ENCODE assay signal across 17 mouse cellular contexts in the genomic region with DNA sequence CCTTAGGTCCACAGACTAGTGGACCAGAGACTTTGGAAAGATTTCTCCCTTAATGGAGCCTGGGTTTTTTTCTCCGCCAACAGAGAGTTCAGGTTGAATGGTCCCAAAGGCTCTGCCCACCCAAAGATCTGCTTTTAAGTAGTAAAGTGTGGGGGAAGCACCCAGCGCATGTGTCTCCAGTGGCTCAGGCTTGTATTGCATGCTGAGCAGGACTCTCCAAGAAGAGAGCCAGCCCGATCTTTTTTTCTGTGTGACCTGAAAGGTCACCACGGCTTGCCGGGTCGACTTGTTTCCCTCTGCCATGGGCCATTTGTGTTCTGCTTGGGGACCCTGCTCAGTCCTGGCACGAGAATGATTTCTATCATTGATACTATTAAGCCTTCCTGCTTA. TPM values are rescaled to one million over a fixed set of nuclear protein-coding genes. Genes with fewer than 3 reads are reported as not detected.
DNase-seq lines count a peak whose midpoint lies in the region; ATAC-seq and TF ChIP-seq lines count a peak whose summit lies in the region.
"Had no signal": no experiment of that assay in that cellular context is flagged by ENCODE, and none has a peak within 500 bp of the region (broad histone marks: within the 10 kb centered on the region; RNA-seq: fewer than 3 reads in every experiment).

No protein-coding gene starts in this region.

- DNase-seq in kidney, postnatal 0 days (ENCODE audit: low spot score), result peak; percentile 72
- DNase-seq in kidney, adult 9 months, result no peak
- peak; percentile 47 for DNase-seq in embryo, embryonic 11 days
- no peak for DNase-seq in right cerebral cortex, postnatal 36 days (ENCODE audit: low spot score in 2 of 2)
- DNase-seq: adrenal gland, adult 8-10 months; cerebellum, adult 8-10 months; kidney, adult 18-20 months; lung, embryonic 14.5 days; right cerebral cortex, postnatal 4 days; thymus, adult 18-20 months had no signal

- no peak overlapping the region for H3K9ac ChIP-seq in kidney, postnatal 0 days (ENCODE audit: low read depth, low read length)
- no peak overlapping the region for H3K9ac ChIP-seq in neural tube, embryonic 12.5 days
- H3K9ac ChIP-seq: hindbrain, embryonic 15.5 days; lung, embryonic 14.5 days had no signal

- H3K27ac ChIP-seq in kidney, postnatal 0 days, result peak overlapping the region; percentile 19; the same call in 1 of the 2 replicates
- H3K27ac ChIP-seq in neural tube, embryonic 12.5 days, result peak overlapping the region; percentile 3; the same call in 1 of the 2 replicates
- H3K27ac ChIP-seq: macrophage had no signal

- no peaks in the 10 kb centered on the region for H3K36me3 ChIP-seq in kidney, postnatal 0 days (ENCODE audit: insufficient read depth, low read length)
- peaks cover 25% of the 10 kb centered on the region for H3K36me3 ChIP-seq in E14TG2a.4 (ENCODE audit: insufficient read depth, low read length)
- H3K36me3 ChIP-seq in neural tube, embryonic 12.5 days, result no peaks in the 10 kb centered on the region
- H3K36me3 ChIP-seq: hindbrain, embryonic 15.5 days had no signal

- H3K9me3 ChIP-seq in kidney, postnatal 0 days (replicated peaks; ENCODE audit: low read length), result no peaks in the 10 kb centered on the region
- H3K9me3 ChIP-seq in E14TG2a.4 (ENCODE audit: low read length), result no peaks in the 10 kb centered on the region
- no peaks in the 10 kb centered on the region for H3K9me3 ChIP-seq in neural tube, embryonic 12.5 days
- H3K9me3 ChIP-seq: hindbrain, embryonic 15.5 days had no signal

- WGBS in kidney, postnatal 0 days, result 12% methylated on average over 7 of the region's 7 CpGs
- WGBS in neural tube, embryonic 12.5 days, result 21% methylated on average over 7 of the region's 7 CpGs

- peak; percentile 37 for TF ChIP-seq CTCF in kidney, postnatal 0 days (IDR thresholded peaks at IDR 0.05; ENCODE audit: low read depth)
- peak; percentile 8 for TF ChIP-seq CTCF in E14TG2a.4 (conservative IDR thresholded peaks at IDR 0.05; ENCODE audit: low read length)

- H3K4me3 ChIP-seq in kidney, postnatal 0 days (replicated peaks; ENCODE audit: low read depth, low read length), result no peak overlapping the region
- no peak overlapping the region for H3K4me3 ChIP-seq in E14TG2a.4 (replicated peaks; ENCODE audit: low read length)
- no peak overlapping the region for H3K4me3 ChIP-seq in neural tube, embryonic 12.5 days
- H3K4me3 ChIP-seq: hindbrain, embryonic 15.5 days had no signal

- no peaks in the 10 kb centered on the region for H3K27me3 ChIP-seq in kidney, postnatal 0 days (ENCODE audit: insufficient read depth, low read length)
- H3K27me3 ChIP-seq in E14TG2a.4 (ENCODE audit: insufficient read depth, low read length), result no peaks in the 10 kb centered on the region
- no peaks in the 10 kb centered on the region for H3K27me3 ChIP-seq in neural tube, embryonic 12.5 days (replicated peaks)
- H3K27me3 ChIP-seq: hindbrain, embryonic 15.5 days had no signal

- 0 out of 2 replicates have a peak, but pooled peaks cover 6% of the 10 kb centered on the region for H3K4me1 ChIP-seq in kidney, postnatal 0 days (replicated peaks; ENCODE audit: insufficient read depth, low read length)
- H3K4me1 ChIP-seq in E14TG2a.4 (replicated peaks; ENCODE audit: low read depth, low read length), result peaks cover 30% of the 10 kb centered on the region
- H3K4me1 ChIP-seq in neural tube, embryonic 12.5 days, result peaks cover 16% of the 10 kb centered on the region

- H3K4me2 ChIP-seq in kidney, postnatal 0 days (ENCODE audit: low read length), result no peak overlapping the region
- 0 out of 2 replicates have a peak overlapping the region, but pooled peaks have one; percentile 16 for H3K4me2 ChIP-seq in neural tube, embryonic 12.5 days (replicated peaks)
- H3K4me2 ChIP-seq: hindbrain, embryonic 15.5 days; liver, embryonic 11.5 days; lung, embryonic 14.5 days had no signal

- ATAC-seq in kidney, postnatal 0 days (replicated peaks; ENCODE audit: low FRiP score, low read depth), result peak; percentile 78
- ATAC-seq in neural tube, embryonic 12.5 days (ENCODE audit: low FRiP score, low read depth), result no peak
- ATAC-seq in monocyte, adult 5-6 weeks (replicated peaks; ENCODE audit: insufficient number of reproducible peaks, low FRiP score, low TSS enrichment, poor library complexity, severe bottlenecking), result no peak

RNA-seq across cellular contexts. Expression of gene Arhgap8, which starts 43.6 kb away (rescaled TPM):
- 13.9 and 14.7 TPM in 2 replicates for polyA plus RNA-seq in kidney, postnatal 0 days (2015; fragmentation: Nextera tagmentation; extraction: Ambion mirVana)
- 2.6 and 4.3 TPM in 2 replicates for polyA plus RNA-seq in neural tube, embryonic 12.5 days (2016; fragmentation: Nextera tagmentation; extraction: Ambion mirVana)
- total RNA-seq in monocyte, adult 5-6 weeks (2017), result not detected in 3 replicates
- total RNA-seq: granulocyte monocyte progenitor cell, adult 5-6 weeks had no signal
- polyA plus RNA-seq: macrophage had no signal

Comparison
In these comparisons a context has a peak if more than half of its experiments do, and no peak if none do; other contexts are left out.
1. DNase-seq: peak in kidney, postnatal 0 days (single experiment) and embryo, embryonic 11 days (single experiment); none in kidney, adult 9 months (single experiment) and right cerebral cortex, postnatal 36 days (0 of 2).